14 mouse cellular contexts compared by ENCODE assay signal in the genomic region with DNA sequence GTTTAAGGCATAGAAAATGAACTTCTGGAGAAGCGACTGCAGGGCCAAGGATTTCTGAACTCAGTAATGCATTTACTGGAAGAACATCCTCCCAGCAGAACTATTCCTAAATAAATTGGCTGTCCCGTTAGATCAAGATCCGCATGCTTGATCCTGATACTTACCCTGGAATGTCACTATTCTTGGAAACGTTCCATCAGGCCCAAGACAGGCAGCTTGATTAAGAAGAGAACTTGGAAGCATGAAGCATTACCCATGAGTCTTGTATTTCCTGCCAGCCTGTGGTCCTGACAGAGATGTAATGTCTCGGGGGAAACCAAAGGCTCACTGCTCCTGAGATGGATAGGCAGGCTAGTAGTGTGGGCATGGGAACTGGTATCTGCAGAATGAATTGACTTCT.
"Had no signal": no experiment of that assay in that cellular context is flagged by ENCODE, and none has a peak within 500 bp of the region (broad histone marks: within the 10 kb centered on the region; RNA-seq: fewer than 3 reads in every experiment).

No protein-coding gene starts in this region.

- H3K36me3 ChIP-seq: lung, embryonic 15.5 days; midbrain, embryonic 13.5 days; neural tube, embryonic 15.5 days had no signal

- H3K27ac ChIP-seq: limb, embryonic 13.5 days; lung, embryonic 15.5 days; midbrain, embryonic 13.5 days; neural tube, embryonic 15.5 days had no signal

- H3K4me1 ChIP-seq: midbrain, embryonic 13.5 days; neural tube, embryonic 15.5 days had no signal

- DNase-seq: layer of hippocampus, adult 9-11 months; left cerebral cortex, postnatal 4 days; lung, postnatal 14 days; right cerebral cortex, adult 18-20 months; right cerebral cortex, postnatal 25 days; thymus, postnatal 36 days had no signal

- H3K4me2 ChIP-seq: limb, embryonic 13.5 days; liver, embryonic 11.5 days; lung, embryonic 15.5 days; midbrain, embryonic 13.5 days; neural tube, embryonic 15.5 days had no signal

- H3K9me3 ChIP-seq: limb, embryonic 13.5 days; lung, embryonic 15.5 days; midbrain, embryonic 13.5 days; neural tube, embryonic 15.5 days had no signal

- ATAC-seq: inflammation-experienced regulatory T-cells, adult 6 months; intestine, postnatal 0 days; midbrain, embryonic 13.5 days had no signal

- H3K4me3 ChIP-seq: limb, embryonic 13.5 days; lung, embryonic 15.5 days; midbrain, embryonic 13.5 days; myocyte; neural tube, embryonic 15.5 days had no signal

- H3K27me3 ChIP-seq: limb, embryonic 13.5 days; lung, embryonic 15.5 days; midbrain, embryonic 13.5 days; neural tube, embryonic 15.5 days had no signal

- H3K9ac ChIP-seq: limb, embryonic 13.5 days; lung, embryonic 15.5 days; midbrain, embryonic 13.5 days; neural tube, embryonic 15.5 days had no signal
